Mouse (Mus musculus): Measurements from ENCODE around the gene Ddx3x. TPM values are rescaled to one million over a fixed set of nuclear protein-coding genes. Genes with fewer than 3 reads are reported as not detected.
"Not testable (repeated sequence)": the region's sequence is repeated elsewhere in the genome, so short reads cannot be mapped to it uniquely, and the experiment has no call there.

Gene Ddx3x
- polyA plus RNA-seq, 1 experiment from 2014 or later, result 102 TPM

DNA sequence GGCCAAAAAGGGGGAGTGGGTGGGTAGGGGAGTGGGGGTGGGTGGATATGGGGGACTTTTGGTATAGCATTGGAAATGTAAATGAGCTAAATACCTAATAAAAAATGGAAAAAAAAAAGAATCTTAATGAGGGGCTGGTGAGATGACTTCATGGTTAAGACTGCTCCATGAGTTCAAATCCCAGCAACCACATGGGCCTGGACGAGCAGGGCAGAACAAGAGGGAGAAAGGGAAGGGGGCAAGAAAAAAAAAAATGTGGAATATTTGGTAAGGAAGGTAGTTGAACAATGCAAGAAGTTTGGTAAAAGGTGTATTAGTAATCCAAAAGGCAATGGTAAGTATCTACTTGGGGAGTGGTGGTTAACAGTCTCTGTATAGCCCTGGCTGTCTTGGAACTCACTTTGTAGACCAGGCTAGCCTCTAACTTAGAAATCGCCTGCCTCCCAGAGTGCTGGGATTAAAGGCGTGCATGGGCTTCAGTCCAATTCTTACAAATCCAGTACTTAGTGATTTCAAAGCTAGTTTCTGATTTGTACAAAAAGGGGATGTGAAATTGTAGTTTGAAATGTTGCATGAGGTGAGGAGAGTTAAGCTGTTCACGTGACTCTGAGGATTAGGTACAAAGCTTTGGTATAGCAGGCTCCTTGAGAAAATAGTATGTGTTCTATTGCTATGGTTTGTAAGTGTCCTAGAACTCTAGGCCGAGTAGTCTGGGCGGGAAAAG is 13.9 kb downstream of the Ddx3x start:
- Histone ChIP-seq H3K27ac (no peak overlapping the region), H3K4me3 (no peak overlapping the region), H3K4me1 (replicated peaks) (no peaks in the 10 kb centered on the region), H3K36me3 (peaks cover 28% of the 10 kb centered on the region), H3K9me3 (no peaks in the 10 kb centered on the region), H3K27me3 (ENCODE audit: insufficient read depth, poor library complexity, severe bottlenecking) (no peaks in the 10 kb centered on the region)
- 54% methylated on average over 6 of the region's 6 CpGs for WGBS
- DNase-seq (ENCODE audit: low spot score), result no peak

DNA sequence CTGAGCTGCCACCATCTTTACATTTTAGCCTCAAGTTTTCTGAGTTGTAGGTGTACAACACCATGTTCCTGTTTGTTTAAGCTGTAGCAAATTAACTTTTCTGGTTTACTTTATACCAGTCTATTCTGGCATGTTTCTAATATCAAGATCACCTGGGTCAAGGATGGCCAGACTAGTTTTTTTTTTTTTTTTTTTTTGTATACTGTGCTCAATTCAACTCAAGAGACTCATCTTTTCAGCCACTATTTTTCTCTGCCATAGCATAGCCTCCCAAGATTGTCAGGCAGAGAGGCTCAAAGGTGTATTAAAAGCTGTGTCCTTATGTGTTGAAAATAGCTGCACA is 14.4 kb downstream of the Ddx3x start:
- H3K9me3 ChIP-seq, result no peaks in the 10 kb centered on the region
- no peak overlapping the region for H3K27ac ChIP-seq
- peaks cover 23% of the 10 kb centered on the region for H3K36me3 ChIP-seq
- no peak overlapping the region for H3K4me3 ChIP-seq
- H3K4me1 ChIP-seq (replicated peaks), result no peaks in the 10 kb centered on the region
- DNase-seq (ENCODE audit: low spot score), result no peak
- no peaks in the 10 kb centered on the region for H3K27me3 ChIP-seq (ENCODE audit: insufficient read depth, poor library complexity, severe bottlenecking)

- not testable (repeated sequence) for H3K27ac ChIP-seq
- WGBS, result 33% methylated on average over 4 of the region's 4 CpGs
These were observed 15.5 kb downstream of the Ddx3x start for GRCm38 (mm10) chrX:13296241-13296640.

GRCm38 (mm10) chrX:13306190-13306589 is 25.4 kb downstream of the Ddx3x start:
- DNase-seq (ENCODE audit: low spot score), result no peak
- no peaks in the 10 kb centered on the region for H3K9me3 ChIP-seq
- H3K4me1 ChIP-seq (replicated peaks), result no peaks in the 10 kb centered on the region
- H3K4me3 ChIP-seq, result no peak overlapping the region
- no peaks in the 10 kb centered on the region for H3K36me3 ChIP-seq
- no peak overlapping the region for H3K27ac ChIP-seq
- 0 out of 2 replicates have a peak, but pooled peaks cover 10% of the 10 kb centered on the region for H3K27me3 ChIP-seq (ENCODE audit: insufficient read depth, poor library complexity, severe bottlenecking)
- WGBS, result 84% methylated on average over 3 of the region's 3 CpGs

More at GRCm38 (mm10) chrX:13296241-13296640, 15.5 kb downstream of the Ddx3x start:
- not testable (repeated sequence) for H3K4me1 ChIP-seq (replicated peaks); DNase-seq (ENCODE audit: low spot score); H3K4me3 ChIP-seq; H3K9me3 ChIP-seq; H3K27me3 ChIP-seq (ENCODE audit: insufficient read depth, poor library complexity, severe bottlenecking)
- peaks cover 13% of the 10 kb centered on the region for H3K36me3 ChIP-seq

DNA sequence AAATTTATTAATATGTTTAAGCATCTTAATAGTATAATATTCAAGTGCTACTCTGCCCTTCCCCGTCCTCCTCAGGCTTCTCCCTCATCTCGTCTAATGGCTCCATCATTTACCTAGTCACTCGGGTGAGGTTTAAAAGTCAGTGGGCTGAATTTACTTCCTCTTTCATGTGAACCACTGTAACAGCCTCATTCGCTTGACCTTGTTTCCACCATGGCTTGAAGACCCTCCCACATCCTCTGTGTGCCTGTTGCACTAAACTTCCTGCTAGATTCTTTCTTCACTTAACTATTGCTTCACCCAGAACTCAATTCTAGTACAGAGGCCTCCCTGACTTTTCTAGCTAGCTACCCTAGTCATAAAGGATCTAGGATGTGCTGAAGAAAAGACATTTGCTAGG is 30.6 kb downstream of the Ddx3x start:
- Histone ChIP-seq H3K9me3 (no peaks in the 10 kb centered on the region), H3K27me3 (ENCODE audit: insufficient read depth, poor library complexity, severe bottlenecking) (peaks cover 10% of the 10 kb centered on the region; the same call in 1 of the 2 replicates), H3K4me1 (replicated peaks) (no peaks in the 10 kb centered on the region), H3K4me3 (no peak overlapping the region), H3K36me3 (no peaks in the 10 kb centered on the region), H3K27ac (no peak overlapping the region)
- 80% methylated on average over 4 of the region's 4 CpGs for WGBS
- no peak for DNase-seq (ENCODE audit: low spot score)

DNA sequence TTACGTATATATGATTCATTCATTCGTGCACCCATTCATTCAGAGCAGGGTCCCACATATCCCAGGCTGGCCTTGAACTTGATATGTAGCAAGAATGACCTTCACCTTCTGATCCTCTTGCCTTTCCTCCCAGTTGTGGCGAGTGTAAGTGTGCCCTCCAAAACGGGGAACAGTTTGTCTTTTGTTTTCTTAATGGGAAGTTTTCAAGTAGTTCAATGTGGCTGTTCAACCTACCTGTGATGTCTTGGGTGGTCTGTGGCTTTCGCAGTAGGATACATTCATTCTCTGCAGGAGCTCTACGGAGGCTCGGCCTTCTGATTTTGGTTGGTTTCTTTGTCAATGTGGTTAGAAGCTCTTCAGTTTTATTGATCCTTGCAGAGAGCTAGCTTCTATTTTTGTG is 48.8 kb downstream of the Ddx3x start:
- Histone ChIP-seq H3K27me3 (ENCODE audit: insufficient read depth, poor library complexity, severe bottlenecking) (peaks cover 46% of the 10 kb centered on the region), H3K36me3 (no peaks in the 10 kb centered on the region), H3K27ac (no peak overlapping the region), H3K9me3 (no peaks in the 10 kb centered on the region), H3K4me1 (replicated peaks) (no peaks in the 10 kb centered on the region), H3K4me3 (no peak overlapping the region)
- WGBS, result 84% methylated on average over 7 of the region's 7 CpGs
- no peak for DNase-seq (ENCODE audit: low spot score)

Other genes starting within 250 kb of the Ddx3x start
- gene Usp9x, start 209.5 kb upstream of the Ddx3x start, polyA plus RNA-seq (2016; fragmentation: Nextera tagmentation; extraction: Ambion mirVana), result 32.4 and 36.5 TPM in 2 replicates
- 0.09 and 0.12 TPM in 2 replicates for gene Nyx, start 185.1 kb downstream of the Ddx3x start, polyA plus RNA-seq (2016; fragmentation: Nextera tagmentation; extraction: Ambion mirVana)